Mouse (Mus musculus) layer of hippocampus, postnatal 14 days (tissue): Measurements from ENCODE around the gene Cdk9. TPM values are rescaled to one million over a fixed set of nuclear protein-coding genes. Genes with fewer than 3 reads are reported as not detected.

Source experiments
- DNase-seq, 2 experiments: peaks; one replicate each; pipeline ENCODE4 v3.0.0; 2021 to 2022; ENCODE audit warnings: low spot score in 2 of 2, mixed read lengths in 1 of 2
- microRNA-seq, 2 experiments: library from miRNA; unstranded; fragments of <30 nt; microRNA quantifications; one replicate each; pipeline ENCODE4 v1.2.0; 2021
- total RNA-seq, 2 experiments: library from RNA; stranded (reverse); gene quantifications; 2 replicates each; pipeline ENCODE4 v1.2.3; 2021

Gene Cdk9
- total RNA-seq, 2 experiments from 2014 or later, result 88.8 to 91.1 TPM

- no peak for DNase-seq
Measured at GRCm38 (mm10) chr2:32680961-32681650, 31.8 kb downstream of the Cdk9 start.

GRCm38 (mm10) chr2:32680051-32680451 lies 32.8 kb downstream of the Cdk9 start:
- DNase-seq, result no peak

- no peak for DNase-seq
Measured at GRCm38 (mm10) chr2:32677683-32678082, 35.2 kb downstream of the Cdk9 start.

- DNase-seq, result no peak
Measured at GRCm38 (mm10) chr2:32676821-32677220, 36.1 kb downstream of the Cdk9 start.

GRCm38 (mm10) chr2:32673176-32673917 lies 39.5 kb downstream of the Cdk9 start:
- no peak for DNase-seq

DNA sequence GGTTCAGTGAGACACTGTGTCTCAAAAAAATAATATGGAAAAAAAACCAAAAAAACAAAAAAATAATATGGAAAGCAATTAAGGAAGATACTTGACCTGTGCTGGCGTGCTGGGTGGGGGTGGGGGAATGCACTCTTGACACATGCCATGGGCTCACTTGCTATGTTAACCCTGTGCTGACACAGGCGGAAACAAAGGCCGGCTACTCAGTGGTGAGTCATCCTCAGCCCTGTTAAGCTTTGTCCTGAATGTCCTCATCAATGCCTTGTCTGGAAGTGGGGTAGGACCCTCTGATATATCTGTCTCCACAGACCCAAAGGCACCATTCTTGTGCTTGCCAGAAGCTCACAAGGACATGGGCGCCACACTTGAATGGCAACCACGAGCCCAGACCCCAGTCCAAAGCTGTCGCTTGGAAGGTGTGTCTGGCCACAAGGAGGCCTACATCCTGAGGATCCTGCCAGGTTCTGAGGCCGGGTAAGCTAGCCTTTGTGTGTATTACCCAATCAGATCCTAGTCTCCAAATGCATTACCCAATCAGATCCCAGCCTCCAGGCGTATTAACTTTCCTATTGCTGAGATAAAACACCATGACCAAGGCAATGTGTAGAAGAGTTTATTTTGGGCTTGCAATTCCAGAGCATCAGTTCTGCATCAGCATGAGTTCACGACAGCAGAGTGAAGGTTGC lies 40.8 kb downstream of the Cdk9 start:
- no peak for DNase-seq

- DNase-seq, result no peak
Measured at GRCm38 (mm10) chr2:32671147-32671546, 41.7 kb downstream of the Cdk9 start.

DNA sequence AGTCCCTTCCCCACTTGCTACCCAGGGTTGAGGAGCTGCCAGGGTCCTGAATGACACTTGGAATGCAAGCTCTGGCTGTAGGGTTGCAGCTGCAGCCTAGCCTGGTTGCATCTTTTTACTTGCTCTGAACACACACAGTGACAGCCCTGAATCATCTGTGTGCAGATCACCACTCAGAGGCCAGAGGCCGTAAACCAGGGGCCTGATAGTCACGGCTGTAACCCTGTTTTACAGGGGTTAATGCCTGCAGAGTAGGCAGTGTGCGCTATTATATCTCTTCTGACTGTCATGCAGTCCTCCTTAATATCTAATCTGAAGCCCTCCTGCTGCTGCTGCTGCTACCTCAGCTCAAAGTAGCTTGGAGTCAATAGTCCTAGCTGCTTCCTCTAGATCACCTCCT lies 43.0 kb downstream of the Cdk9 start:
- DNase-seq, result no peak

DNA sequence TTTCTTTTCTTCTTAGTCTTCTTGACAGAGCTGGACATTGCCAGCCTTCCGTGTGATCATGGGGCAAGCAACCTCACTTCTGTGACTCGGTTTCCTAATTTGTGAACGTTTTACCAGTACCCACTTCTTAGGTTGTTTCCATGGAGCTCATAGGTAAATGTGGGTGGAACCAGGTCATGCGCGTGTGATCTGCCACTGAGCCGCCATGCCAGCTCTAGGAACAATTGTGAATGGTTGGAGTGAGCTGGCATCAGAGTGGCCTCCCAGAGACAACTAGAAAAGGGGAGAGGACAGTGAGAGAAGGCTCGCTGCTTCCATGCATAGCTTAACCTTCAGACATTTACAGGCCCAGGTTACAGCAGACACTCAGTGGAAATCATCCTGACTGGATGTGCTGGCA lies 44.7 kb downstream of the Cdk9 start:
- DNase-seq, result no peak

DNA sequence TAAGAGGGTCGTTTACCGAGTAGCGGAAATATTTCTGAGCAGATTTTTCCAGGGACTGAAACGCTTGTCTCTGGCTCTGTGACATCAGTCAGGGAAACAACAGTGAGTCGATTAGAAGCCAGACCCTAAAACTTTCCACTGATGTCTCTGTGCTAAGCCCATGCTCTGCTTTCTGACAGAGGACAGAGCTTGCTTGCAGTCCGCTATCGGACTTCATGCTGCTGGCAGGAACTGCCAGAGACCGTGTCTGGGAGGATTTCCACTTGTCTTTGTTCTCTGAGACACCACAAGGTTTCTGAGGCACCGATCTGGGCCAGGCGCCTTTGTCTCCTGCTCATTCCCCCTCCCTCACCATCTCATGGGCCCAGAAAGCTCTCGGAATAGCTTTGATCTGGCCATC lies 45.1 kb downstream of the Cdk9 start:
- DNase-seq, result no peak

DNA sequence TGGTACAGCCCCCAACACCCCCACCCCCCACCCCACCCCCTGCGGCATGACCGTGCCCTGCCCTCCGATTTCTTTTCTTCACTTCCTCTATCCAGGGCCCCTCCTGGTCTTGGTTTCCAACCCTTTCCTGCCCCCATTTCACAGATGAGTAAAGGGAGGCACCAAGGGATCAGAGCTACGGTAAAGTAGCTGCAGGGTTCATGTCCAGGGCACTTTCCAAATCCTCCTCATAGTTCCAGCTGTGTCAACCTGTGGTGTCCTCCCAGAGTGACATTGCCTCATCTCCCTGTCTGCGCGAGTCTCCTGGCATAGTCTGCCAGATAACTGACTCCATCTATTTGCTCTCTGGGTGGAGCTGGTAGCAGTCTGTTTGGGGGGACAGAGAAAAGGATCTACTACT lies 47.0 kb downstream of the Cdk9 start:
- no peak for DNase-seq

DNA sequence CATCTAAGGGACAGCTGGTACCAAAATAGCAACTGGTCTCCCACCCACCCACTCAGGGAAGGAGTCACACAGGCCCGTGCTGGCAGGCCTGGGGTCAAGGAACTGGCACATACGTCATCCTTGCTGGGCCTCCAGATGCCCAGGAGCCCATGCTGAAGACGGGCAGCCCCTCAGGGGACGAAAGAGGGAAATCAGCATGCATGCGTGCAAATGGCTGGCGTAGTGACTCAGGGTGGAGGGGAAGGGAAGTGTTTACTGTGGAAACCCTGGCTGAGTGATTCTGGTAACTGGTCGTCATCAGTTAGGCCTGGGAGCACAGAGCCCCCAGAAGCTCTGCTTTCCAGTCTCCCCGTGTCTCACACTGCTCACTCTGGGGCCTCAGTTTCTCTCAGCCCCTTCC lies 47.5 kb downstream of the Cdk9 start:
- no peak for DNase-seq

DNA sequence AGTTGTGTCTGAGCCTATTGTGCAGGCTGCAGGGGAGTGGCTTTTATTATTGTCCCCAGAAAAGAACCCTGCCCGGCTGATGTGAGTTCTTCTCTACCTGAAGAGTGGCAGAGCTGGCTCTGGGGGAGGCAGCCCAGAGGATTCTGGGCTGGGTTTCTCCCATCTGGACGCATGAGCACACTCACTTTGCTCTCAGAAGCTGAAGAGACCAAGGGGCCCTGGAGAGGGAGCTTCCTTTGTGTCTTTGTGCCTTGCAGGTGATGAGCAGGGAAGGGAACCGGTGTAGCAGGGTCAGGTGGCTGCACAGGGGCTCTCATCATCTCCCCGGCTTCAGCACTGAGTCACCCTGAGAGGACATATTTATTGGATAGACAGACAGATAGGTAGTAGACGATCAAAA lies 50.6 kb downstream of the Cdk9 start:
- DNase-seq, result no peak

DNA sequence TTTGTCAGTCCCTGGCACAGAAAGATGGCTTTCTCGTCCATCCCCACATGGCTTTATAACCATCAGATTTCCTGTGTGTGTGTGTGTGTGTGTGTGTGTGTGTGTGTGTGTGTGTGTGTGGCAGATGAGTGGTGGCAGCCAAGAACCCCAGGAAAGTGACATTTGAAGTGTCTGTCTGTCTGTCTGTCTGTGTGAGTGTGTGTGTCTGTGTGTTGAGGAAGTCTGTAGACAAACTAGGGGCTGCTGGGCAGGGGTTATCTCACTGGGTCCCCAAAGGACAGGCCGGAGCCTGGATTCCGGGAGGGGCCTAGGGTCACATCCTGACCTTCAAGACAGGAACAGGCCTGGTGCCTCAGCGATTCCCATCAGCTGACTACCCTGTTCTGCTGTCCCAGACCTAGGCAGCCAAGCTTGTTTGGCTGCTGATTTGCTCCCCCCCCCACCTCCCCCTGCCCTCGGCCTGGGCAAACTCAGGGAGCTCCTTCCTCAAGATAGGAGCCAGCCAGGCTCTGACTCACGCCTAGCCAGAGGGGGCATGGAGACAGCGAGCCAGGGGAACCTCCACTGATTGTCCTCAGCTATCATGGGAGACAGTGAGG lies 51.3 kb downstream of the Cdk9 start:
- no peak for DNase-seq

DNA sequence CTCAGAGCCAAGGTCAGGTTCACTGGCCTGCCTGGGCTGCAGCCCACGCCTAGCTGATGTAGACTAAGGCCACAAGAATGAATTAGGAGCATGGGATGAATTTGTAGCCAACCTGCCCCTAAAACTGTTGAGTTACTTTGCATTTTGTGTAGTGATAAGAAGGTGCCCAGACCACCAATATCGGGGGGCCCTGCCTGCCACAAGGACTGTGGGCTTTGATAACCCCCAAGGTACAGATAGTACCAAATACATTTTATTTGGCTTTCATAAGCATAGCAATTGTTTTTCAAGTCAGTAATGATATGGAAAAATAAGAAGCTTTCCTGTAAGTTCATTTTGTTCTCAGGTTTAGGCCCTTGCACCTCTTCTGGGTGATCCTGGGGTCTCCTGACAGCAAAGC lies 54.0 kb downstream of the Cdk9 start:
- no peak for DNase-seq

GRCm38 (mm10) chr2:32655826-32656225 lies 57.0 kb downstream of the Cdk9 start:
- no peak for DNase-seq

Small RNA genes lying within 50 kb of the gene (microRNA-seq; reads per million reads assigned to microRNA genes)
- 0 reads per million in 2 experiments for gene Gm47291
- 0 to 0.28 reads per million in 2 experiments for gene Mir2861
- gene Mir3960, result 0 reads per million in 2 experiments
- gene Mir8093, result 0 to 1.1 reads per million in 2 experiments

Other genes with a start within 250 kb of the Cdk9 start
- 10 to 100 TPM; 50.2 to 52.9 TPM for gene Fam102a, start 177.7 kb downstream of the Cdk9 start, total RNA-seq
- 10 to 100 TPM; 78.8 to 90.1 TPM for gene Dpm2, start 142.2 kb downstream of the Cdk9 start, total RNA-seq
- 1 to 10 TPM; 4.4 to 7.2 TPM for gene Pip5kl1, start 138.3 kb downstream of the Cdk9 start, total RNA-seq
- gene 9430097D07Rik, start 137.4 kb downstream of the Cdk9 start, total RNA-seq, result under 1 TPM; 0.44 to 0.93 TPM
- 10 to 100 TPM; 41.7 to 42.1 TPM for gene St6galnac4, start 126.0 kb downstream of the Cdk9 start, total RNA-seq
- gene St6galnac6, start 113.4 kb downstream of the Cdk9 start, total RNA-seq, result 100 to 1,000 TPM in 1 of 2 experiments, 10 to 100 TPM in 1; 99.0 to 106 TPM
- gene Ak1, start 91.3 kb downstream of the Cdk9 start, total RNA-seq, result 100 to 1,000 TPM; 124 to 125 TPM
- 10 to 100 TPM; 27.0 to 28.8 TPM for gene Eng, start 66.5 kb downstream of the Cdk9 start, total RNA-seq
- gene Fpgs, start 8.9 kb downstream of the Cdk9 start, total RNA-seq, result 10 to 100 TPM; 11.6 to 13.0 TPM
- gene Sh2d3c, start 8.0 kb upstream of the Cdk9 start, total RNA-seq, result 10 to 100 TPM; 31.4 to 33.2 TPM
- 1 to 10 TPM; 2.8 to 2.9 TPM for gene 6330409D20Rik, start 27.9 kb upstream of the Cdk9 start, total RNA-seq
- gene Tor2a, start 44.2 kb upstream of the Cdk9 start, total RNA-seq, result 10 to 100 TPM; 29.7 to 31.2 TPM
- gene Ttc16, start 62.6 kb upstream of the Cdk9 start, total RNA-seq, result 1 to 10 TPM in 1 of 2 experiments, under 1 TPM in 1; 0.33 to 1.6 TPM
- gene Ptrh1, start 62.7 kb upstream of the Cdk9 start, total RNA-seq, result 1 to 10 TPM; 7.1 to 8.6 TPM
- gene Cfap157, start 71.4 kb upstream of the Cdk9 start, total RNA-seq, result 1 to 10 TPM in 1 of 2 experiments, under 1 TPM in 1; 0.21 to 1.2 TPM
- 100 to 1,000 TPM; 601 to 619 TPM for gene Stxbp1, start 134.2 kb upstream of the Cdk9 start, total RNA-seq
- gene Fam129b, start 163.0 kb upstream of the Cdk9 start, total RNA-seq, result 10 to 100 TPM; 15.2 to 18.7 TPM
- 100 to 1,000 TPM; 120 to 122 TPM for gene Rpl12, start 248.5 kb upstream of the Cdk9 start, total RNA-seq
- 10 to 100 TPM; 33.9 to 38.2 TPM for gene Lrsam1, start 248.5 kb upstream of the Cdk9 start, total RNA-seq